Mouse (Mus musculus): ENCODE data around the gene Kif1b. TPM values are rescaled to one million over a fixed set of nuclear protein-coding genes. Genes with fewer than 3 reads are reported as not detected.

Gene Kif1b
- total and polyA plus RNA-seq, 3 experiments, result 10.0 to 27.6 (median 17.0) TPM

DNA sequence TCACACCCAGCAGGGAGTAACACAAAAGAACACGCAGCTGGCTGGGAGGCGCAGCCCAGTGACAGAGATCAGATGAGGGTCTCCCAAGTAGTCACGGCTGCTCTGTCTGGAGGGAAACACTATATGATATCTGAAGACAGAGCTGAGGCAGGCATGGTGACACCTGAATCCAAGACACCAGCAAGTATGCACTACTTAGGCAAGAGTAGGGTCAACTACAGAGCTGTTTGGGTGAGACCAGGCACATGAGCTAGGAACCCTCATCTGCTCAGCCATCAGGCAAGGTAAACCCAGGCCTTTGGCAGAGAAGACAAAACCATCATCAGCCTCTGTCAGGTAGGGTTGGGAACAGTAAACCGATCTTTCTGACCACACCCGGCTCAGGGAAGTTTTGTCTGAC is 174.1 kb downstream of the Kif1b start:
- TF ChIP-seq POLR2A (IDR thresholded peaks at IDR 0.05; ENCODE audit: low read depth, low read length) (no peak), E2F4 (IDR thresholded peaks at IDR 0.05; ENCODE audit: insufficient replicate concordance, low read depth, low read length) (no peak), NELFE (IDR thresholded peaks at IDR 0.05; ENCODE audit: low read depth, low read length) (no peak), CHD2 (IDR thresholded peaks at IDR 0.05; ENCODE audit: low read length) (no peak), MXI1 (IDR thresholded peaks at IDR 0.05; ENCODE audit: low read depth, low read length) (no peak), CTCF (conservative IDR thresholded peaks at IDR 0.05 in 1 of 2, IDR thresholded peaks at IDR 0.05 in 1 of 2; ENCODE audit: low read depth in 2 of 2, low read length in 2 of 2) (no peak), MEF2A (IDR thresholded peaks at IDR 0.05; ENCODE audit: borderline replicate concordance, low read depth, low read length) (no peak), TBP (conservative IDR thresholded peaks at IDR 0.05; ENCODE audit: low read depth, low read length) (no peak), RCOR1 (conservative IDR thresholded peaks at IDR 0.05; ENCODE audit: low read depth, low read length) (no peak), KAT2A (IDR thresholded peaks at IDR 0.05; ENCODE audit: insufficient replicate concordance, low read length) (no peak), ELF1 (IDR thresholded peaks at IDR 0.05; ENCODE audit: low read depth, low read length) (no peak), MYC (IDR thresholded peaks at IDR 0.05; ENCODE audit: low read depth, low read length) (no peak), MAX (IDR thresholded peaks at IDR 0.05; ENCODE audit: low read length) (no peak), GABPA (IDR thresholded peaks at IDR 0.05; ENCODE audit: insufficient replicate concordance, low read depth, low read length) (no peak), MAFK (IDR thresholded peaks at IDR 0.05; ENCODE audit: insufficient replicate concordance, low read length) (no peak), SIN3A (IDR thresholded peaks at IDR 0.05; ENCODE audit: low read length) (no peak)
- peak overlapping the region; percentile 39 for H3K27ac ChIP-seq (ENCODE audit: insufficient read depth, low read depth)
- H3K36me3 ChIP-seq (replicated peaks in 1 of 2; ENCODE audit: control insufficient read depth in 1 of 2, insufficient read depth in 1 of 2, low read length in 1 of 2), result peaks cover 12 to 33% of the 10 kb centered on the region in 2 experiments
- in situ Hi-C loops (cut with MboI; ENCODE audit: low pct_ligation_motif_present, low pct_unique_long_range_greater_than_20kb, low sequenced_read_pairs), result no loop called here
- dilution Hi-C loops (cut with MboI; ENCODE audit: extremely low pct_ligation_motif_present, extremely low pct_unique_long_range_greater_than_20kb, low sequenced_read_pairs), result no loop called here
- 0 out of 2 replicates have a peak, but pooled peaks cover 5% of the 10 kb centered on the region for H3K79me2 ChIP-seq (replicated peaks; ENCODE audit: control insufficient read depth, extremely low read depth, insufficient read depth, poor library complexity, severe bottlenecking)
- H3K27me3 ChIP-seq (replicated peaks), result no peaks in the 10 kb centered on the region
- no peak overlapping the region for H3K4me3 ChIP-seq (replicated peaks in 1 of 3; ENCODE audit: low read depth in 2 of 3, low read length in 2 of 3, poor library complexity in 1 of 3)
- no peak overlapping the region for H3K4me2 ChIP-seq (ENCODE audit: insufficient read depth, low read depth, poor library complexity, severe bottlenecking)
- DNase-seq (ENCODE audit: extremely low read depth), result no peak
- no peaks in the 10 kb centered on the region for H3K9me3 ChIP-seq (replicated peaks; ENCODE audit: low read length)
- H3K4me1 ChIP-seq (ENCODE audit: control insufficient read depth in 1 of 2, insufficient read depth in 2 of 2), result peaks cover 9 to 64% of the 10 kb centered on the region in 2 experiments
- H3K9ac ChIP-seq (ENCODE audit: insufficient read depth, low read depth), result no peak overlapping the region

DNA sequence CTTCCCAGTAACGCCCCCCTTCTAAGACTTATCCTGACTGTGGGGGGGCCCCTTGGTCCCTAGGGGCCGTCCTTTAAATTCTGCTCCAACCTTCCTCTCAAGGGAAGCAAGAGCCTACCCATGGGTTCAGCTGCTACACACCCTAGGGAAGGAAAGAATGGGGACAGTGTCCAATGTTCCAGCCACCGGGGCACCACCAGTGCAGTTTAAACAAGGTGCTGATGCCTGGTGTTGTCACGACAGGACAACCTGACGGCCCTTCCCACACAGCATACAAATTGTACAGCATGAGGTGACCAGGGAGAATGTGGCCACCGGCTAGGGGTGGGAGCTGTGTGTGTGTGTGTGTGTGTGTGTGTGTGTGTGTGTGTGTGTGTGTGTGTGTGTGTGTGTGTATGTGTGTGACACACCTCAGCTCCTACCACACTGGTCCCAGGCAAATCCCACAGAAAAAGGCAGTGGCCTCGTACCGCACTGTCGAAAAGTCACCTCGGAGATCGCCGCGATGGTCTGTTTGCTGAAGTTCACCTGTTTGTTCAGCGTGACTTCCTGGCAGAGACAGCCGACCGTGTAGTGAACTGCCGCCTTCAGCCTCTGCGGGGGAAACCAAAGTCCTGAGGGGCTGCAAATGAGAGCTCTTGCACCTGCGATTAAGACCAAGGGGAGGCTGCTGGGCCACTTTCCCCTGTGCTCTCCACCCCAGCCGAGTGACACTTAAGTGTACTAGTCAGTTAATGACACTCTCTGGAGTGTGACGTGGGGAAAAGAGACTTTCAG is 175.5 kb downstream of the Kif1b start:
- peak overlapping the region in 2 of 3 experiments; percentile 30 to 34 for H3K4me3 ChIP-seq (replicated peaks in 1 of 3; ENCODE audit: low read depth in 2 of 3, low read length in 2 of 3, poor library complexity in 1 of 3)
- H3K79me2 ChIP-seq (replicated peaks; ENCODE audit: control insufficient read depth, extremely low read depth, insufficient read depth, poor library complexity, severe bottlenecking), result 0 out of 2 replicates have a peak, but pooled peaks cover 5% of the 10 kb centered on the region
- H3K27ac ChIP-seq (ENCODE audit: insufficient read depth, low read depth), result peak overlapping the region; percentile 90
- H3K9ac ChIP-seq (ENCODE audit: insufficient read depth, low read depth), result no peak overlapping the region
- H3K9me3 ChIP-seq (replicated peaks; ENCODE audit: low read length), result no peaks in the 10 kb centered on the region
- DNase-seq (ENCODE audit: extremely low read depth), result peak; percentile 78
- H3K4me2 ChIP-seq (ENCODE audit: insufficient read depth, low read depth, poor library complexity, severe bottlenecking), result peak overlapping the region; percentile 44; the same call in 1 of the 2 replicates
- TF ChIP-seq KAT2A (IDR thresholded peaks at IDR 0.05; ENCODE audit: insufficient replicate concordance, low read length) (no peak), ZC3H11A (IDR thresholded peaks at IDR 0.05; ENCODE audit: low read depth, low read length) (no peak), POLR2AphosphoS2 (IDR thresholded peaks at IDR 0.05; ENCODE audit: low read depth, low read length) (no peak), POLR2A (IDR thresholded peaks at IDR 0.05; ENCODE audit: low read depth, low read length) (no peak), MXI1 (IDR thresholded peaks at IDR 0.05; ENCODE audit: low read depth, low read length) (0 out of 2 replicates have a peak, but pooled peaks have one; percentile 12), ETS1 (conservative IDR thresholded peaks at IDR 0.05; ENCODE audit: low read depth, low read length) (peak; percentile 49), IRF4 (IDR thresholded peaks at IDR 0.05; ENCODE audit: low read depth, low read length) (no peak), TBP (conservative IDR thresholded peaks at IDR 0.05; ENCODE audit: low read depth, low read length) (0 out of 2 replicates have a peak, but pooled peaks have one; percentile 37), EP300 (IDR thresholded peaks at IDR 0.05; ENCODE audit: low read length) (peak; percentile 34; the same call in 1 of the 2 replicates), MEF2A (IDR thresholded peaks at IDR 0.05; ENCODE audit: borderline replicate concordance, low read depth, low read length) (0 out of 2 replicates have a peak, but pooled peaks have one; percentile 2), MAX (IDR thresholded peaks at IDR 0.05; ENCODE audit: low read length) (peak; percentile 21; the same call in 1 of the 2 replicates), MAZ (IDR thresholded peaks at IDR 0.05; ENCODE audit: low read depth, low read length) (no peak), SIN3A (IDR thresholded peaks at IDR 0.05; ENCODE audit: low read length) (no peak), TCF12 (IDR thresholded peaks at IDR 0.05; ENCODE audit: low read depth, low read length) (peak; percentile 69), USF1 (IDR thresholded peaks at IDR 0.05; ENCODE audit: low read depth, low read length) (no peak), ELF1 (IDR thresholded peaks at IDR 0.05; ENCODE audit: low read depth, low read length) (no peak), BHLHE40 (IDR thresholded peaks at IDR 0.05; ENCODE audit: low read depth, low read length) (peak; percentile 70)
- in situ Hi-C loops (cut with MboI; ENCODE audit: low pct_ligation_motif_present, low pct_unique_long_range_greater_than_20kb, low sequenced_read_pairs) (no loop called here), dilution Hi-C loops (cut with MboI; ENCODE audit: extremely low pct_ligation_motif_present, extremely low pct_unique_long_range_greater_than_20kb, low sequenced_read_pairs) (no loop called here)
- H3K27me3 ChIP-seq (replicated peaks), result no peaks in the 10 kb centered on the region
- peaks cover 9 to 62% of the 10 kb centered on the region in 2 experiments for H3K4me1 ChIP-seq (ENCODE audit: control insufficient read depth in 1 of 2, insufficient read depth in 2 of 2)
- peaks cover 15 to 48% of the 10 kb centered on the region in 2 experiments for H3K36me3 ChIP-seq (replicated peaks in 1 of 2; ENCODE audit: control insufficient read depth in 1 of 2, insufficient read depth in 1 of 2, low read length in 1 of 2)
